Mouse (Mus musculus): Measurements from ENCODE around the gene Cbx7.
"Not testable (repeated sequence)": the region's sequence is repeated elsewhere in the genome, so short reads cannot be mapped to it uniquely, and the experiment has no call there.

Cbx7 gene

DNA sequence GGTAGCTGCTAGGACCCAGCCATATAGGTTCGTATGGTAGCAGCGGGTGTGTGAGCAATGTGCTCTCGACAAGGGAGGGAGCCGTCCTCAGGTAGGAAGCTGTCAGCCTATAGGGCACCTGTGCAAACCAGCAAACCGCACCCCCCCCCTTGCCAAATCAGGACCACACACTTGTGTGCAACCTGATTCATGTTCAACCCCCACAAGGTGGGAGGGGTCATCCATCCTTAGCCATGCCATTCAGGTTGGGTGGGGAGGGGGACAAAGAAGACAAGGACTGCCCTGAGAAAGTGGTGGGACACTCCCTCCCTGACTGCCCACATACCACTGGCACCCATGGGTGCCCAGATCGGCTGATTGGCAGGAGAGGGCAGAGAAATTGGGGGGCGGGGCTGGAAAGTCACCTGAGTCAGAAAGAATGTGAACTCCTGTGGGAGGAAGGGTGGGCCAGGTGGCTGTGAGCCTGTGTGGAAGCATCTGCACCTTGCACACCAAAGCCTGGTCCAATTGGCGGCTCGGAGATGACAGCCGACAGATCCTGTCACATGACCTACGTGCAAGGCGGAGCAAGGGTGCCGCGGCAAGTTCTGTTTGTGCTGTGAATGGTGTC is 53.7 kb downstream of the Cbx7 start:
- DNase-seq: no peak

DNA sequence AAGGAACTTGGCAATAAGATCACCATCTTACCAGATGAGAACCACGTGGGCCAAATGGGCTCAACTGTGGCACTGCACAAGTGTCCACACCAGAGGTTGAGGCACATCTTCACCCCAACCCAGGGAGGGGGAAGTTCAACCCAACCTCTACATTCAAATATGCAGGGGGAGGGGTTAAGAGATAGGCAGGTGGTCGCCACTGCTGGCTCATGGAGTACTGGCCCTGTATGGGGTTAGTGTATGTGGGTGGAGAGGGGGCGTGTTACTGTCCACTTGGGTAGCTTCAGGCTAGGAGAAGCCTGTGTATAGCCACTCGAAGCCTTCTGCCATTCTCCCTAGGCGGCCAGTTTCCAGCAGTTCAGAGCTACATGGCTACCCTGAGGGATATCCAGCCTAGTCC is 54.8 kb downstream of the Cbx7 start:
- DNase-seq: no peak

DNA sequence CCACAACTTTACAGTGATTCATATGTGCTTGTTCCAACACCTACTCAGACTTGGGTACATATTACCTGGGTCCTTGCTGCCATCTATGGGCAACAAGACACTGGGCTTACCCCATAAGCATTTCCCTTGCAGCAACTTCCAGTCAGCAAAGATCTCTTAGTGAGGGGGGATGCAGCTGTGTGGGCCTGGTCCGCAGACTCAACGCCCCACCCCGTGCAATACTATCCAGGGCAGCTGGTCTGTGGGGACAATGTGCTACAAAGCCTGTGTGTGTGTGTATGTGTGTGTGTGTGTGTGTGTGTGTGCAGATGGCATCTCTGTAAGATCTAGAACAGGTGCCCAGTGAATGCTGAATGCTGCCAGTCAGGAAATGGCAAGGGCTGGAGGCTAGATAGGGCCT is 56.6 kb downstream of the Cbx7 start:
- peak; percentile 37 for DNase-seq

DNA sequence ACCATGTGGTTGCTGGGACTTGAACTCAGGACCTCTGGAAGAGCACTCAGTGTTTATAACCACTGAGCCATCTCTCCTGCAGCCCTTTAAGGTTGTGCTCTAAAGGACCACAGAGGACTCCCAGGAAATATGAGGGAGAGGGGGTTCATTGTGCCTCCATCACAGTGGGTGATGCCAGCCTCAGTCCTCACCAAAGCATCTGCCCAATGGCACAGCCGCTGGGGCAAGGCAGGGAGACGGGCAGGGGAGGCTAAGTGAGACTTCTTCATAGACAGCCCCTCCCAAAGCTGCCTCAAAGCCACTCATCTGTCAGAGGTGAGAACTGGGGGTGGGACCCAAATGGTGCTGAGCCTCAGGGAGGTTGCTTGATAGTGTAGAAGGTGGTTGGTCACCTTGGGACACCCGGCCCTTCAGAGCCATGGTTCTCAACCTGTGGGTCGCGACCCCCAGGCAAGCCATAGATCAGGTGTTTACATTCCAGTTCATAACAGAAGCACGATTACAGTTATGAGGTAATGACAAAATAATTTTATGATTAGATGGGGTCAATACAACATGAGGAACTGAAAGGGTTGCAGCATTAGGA is 57.1 kb downstream of the Cbx7 start:
- no peak for DNase-seq

DNA sequence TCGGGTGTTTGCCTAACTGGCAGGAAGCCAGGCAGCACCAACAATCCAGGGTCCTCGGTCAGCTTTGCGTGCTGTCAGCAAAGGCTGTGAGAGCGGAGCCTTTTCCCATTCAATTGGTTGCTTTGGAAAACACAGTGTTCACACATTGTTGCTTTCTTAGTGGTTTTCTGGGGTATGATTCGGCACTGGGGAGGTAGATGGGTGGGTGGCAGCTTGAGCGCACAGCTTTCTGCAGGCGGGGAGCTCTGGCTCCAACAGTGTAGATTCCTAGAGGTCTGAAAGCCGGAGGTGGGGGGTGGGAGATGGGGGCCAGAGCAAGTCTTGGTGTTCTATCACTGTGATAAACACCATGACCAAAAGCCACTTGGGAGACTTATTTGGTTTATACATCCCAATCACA is 59.6 kb downstream of the Cbx7 start:
- DNase-seq: no peak

DNA sequence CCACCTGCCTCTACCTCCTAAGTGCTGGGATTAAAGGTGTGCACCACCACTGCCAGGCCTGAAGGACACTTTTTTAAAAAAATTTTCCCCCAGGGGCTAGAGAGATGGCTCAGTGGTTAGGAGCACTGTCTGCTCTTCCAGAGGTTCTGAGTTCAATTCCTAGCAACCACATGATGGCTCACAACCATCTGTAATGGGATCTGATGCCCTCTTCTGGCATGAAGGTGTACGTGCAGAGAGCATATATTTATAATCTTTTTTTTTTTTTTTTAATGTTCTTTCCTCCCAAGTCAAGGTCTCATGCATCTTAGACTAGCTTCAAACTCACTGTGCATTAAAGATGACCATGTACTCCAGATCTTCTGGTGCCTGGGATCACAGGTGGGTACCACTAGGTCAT is 60.1 kb downstream of the Cbx7 start:
- DNase-seq: not testable (repeated sequence)

DNA sequence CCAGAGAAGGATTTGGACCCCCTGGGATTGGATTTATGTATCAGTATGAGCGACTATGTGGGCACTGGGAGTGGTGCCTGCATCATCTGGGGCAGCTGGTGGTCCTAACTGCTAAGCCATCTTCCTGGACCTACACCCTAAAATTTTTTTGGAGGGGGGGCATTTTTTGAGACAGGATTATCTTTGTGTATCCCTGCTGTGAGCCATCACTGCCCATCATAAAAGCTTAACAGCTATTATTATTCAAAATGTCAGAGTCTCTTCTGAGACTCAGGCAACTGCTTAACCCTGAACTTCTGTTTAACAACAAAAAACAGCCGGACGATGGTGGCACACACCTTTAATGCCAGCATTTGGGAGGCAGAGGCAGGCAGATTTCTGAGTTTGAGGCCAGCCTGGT is 61.9 kb downstream of the Cbx7 start:
- DNase-seq: not testable (repeated sequence)

DNA sequence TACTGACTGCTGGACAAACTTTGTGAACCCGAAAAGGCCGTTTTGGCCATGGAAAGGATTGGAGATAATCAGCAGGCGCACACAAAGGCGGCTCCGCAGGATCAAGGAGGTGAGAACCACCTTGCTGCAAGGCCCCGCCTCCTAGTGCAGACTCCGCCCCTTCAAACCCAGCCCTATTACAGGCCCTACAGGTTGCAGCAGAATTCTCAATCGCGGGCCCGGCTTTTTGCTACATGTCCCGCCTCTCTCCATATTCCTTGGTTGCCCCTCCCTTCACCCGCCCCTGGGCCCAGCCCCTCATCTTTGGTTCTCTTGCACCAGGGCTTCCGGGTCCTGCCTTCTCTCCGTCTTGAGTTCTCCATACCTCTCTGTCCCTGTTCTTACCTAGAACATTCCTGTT is 64.1 kb downstream of the Cbx7 start:
- no peak for DNase-seq

DNA sequence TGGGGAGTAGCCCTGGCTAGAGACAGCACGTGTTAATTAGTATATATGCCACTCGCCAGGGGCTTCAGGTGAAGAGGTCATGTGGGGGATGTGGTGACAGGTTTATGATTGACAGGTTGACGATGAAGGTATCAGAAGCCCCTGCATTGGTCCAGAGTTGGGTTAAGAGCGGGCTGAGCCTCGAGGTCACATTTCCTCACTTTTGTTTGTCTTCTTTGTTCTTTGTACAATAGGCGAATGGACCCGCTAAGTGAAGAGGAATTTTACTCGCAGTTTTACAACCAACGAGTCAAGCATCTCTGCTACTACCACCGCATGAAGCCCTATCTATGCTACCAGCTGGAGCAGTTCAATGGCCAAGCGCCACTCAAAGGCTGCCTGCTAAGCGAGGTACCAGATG is 65.7 kb downstream of the Cbx7 start:
- no peak for DNase-seq

DNA sequence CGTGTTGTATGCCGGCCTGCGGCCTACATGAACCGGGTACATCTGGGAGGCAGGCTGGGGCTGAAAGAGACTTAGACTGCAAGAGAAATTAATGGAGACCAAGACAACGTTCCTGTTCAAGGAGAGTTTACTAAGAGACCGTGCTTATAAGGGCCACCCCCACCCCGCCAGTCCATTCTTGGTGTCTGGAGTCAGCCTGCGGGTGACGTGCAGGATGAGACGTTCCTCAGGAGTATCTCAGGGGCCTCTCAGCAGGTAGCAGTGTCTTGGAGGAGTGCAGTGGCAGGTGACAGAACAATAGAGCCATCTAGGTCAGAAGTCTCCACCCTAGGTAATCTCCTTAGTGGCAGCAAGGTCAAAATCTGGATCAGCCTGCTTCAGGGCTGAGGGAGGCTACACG is 66.2 kb downstream of the Cbx7 start:
- not testable (repeated sequence) for DNase-seq

DNA sequence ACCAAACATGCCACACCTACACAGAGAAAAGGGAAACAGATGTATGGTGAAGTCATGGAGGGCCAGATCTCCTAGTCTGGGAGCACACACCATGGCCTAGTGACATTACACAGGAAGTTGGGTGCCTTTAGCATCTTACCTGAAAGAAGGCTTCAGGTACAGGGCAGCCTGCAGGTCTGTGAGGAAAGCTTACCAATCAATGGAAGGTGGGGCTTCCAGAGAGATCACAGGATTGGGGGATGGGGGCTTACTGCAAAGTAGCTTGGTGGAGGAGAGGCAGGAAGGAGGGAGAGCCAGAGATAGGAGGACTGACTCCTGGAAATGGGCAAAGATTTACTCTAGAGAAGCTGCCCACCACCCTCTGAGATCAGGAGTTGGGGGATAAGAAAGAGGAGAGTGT is 67.0 kb downstream of the Cbx7 start:
- DNase-seq: no peak

DNA sequence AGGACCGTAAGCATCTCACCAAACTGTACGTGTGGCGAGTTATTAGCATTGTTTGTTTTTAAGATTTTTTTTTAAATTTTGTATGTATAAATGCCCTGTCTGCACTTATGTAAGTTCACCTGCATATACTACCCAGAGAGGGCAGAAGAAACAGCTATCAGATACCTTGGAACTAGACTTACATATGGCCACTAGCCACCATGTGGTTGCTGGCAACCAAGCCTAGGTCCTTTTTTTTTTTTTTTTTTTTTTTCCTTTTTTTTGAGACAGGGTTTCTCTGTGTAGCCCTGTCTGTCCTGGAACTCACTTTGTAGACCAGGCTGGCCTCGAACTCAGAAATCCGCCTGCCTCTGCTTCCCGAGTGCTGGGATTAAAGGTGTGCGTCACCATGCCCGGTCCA is 67.8 kb downstream of the Cbx7 start:
- DNase-seq: not testable (repeated sequence)

DNA sequence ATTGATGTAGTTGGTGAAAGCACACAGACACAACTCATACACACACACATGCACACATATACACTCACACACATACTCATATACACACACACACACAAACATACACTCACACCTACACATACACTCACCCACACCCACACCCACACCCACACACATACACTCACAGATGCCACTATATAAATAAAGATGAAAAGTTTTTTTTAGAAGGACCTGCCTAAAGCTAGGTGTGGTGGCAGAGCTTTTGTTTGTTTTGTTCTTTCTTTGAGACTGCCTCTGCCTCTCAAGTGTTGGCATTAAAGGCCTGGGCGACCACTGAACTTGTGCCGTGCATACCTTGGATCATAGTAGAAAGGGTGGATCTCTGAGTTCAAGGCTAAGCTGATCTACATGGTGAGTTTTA is 69.5 kb downstream of the Cbx7 start:
- DNase-seq: no peak

DNA sequence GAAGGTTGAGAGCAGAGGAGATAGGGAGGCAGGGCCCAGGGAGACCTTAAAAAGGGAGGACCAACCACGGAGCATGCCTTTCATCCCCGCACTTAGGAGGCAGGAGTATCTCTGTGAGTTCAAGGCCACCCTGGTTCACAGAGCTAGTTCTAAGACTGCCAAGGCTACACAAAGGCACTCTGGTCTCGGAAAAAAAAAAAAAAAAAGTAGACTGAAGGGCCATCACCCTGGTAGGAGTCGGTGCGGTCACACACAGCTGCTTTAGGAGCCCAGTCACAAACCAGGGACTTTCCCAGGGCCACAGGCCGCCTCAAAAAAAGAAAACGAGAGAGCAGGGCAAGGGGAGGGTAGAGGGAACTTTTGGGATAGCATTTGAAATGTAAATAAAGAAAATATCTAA is 70.2 kb downstream of the Cbx7 start:
- DNase-seq: no peak

DNA sequence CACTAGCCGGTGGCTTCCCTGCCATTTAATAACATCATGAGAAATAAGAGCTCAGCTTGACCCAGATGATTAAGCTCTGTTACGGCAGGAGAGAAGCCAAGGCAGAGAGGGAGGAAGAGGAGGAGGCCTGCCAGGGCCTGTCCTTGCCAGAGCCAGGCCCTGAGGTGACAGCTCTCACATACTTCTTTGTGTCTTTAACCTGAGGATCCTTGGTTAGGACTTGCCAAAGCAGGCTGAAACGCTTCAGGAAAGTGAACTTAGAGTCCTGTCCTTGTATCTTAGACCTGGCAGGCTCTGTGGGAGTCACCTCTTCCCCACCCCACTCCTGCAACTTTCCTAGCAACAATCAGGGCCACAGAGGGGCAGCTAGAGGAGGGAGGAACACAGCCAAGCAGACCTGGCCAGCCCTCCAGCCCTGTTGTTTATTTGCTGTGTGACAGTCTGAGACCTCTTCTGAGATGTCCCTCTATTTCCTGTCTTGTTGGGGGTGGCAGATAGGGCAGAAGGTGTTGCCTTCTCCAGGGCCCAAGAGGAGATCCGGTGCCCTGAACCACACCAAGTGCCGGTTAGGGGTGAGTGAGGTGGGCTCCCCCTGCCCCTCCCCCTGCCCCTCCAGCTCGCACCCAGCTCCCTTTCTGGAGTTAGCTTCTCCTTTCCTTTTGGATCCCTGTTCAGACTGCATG is 71.0 kb downstream of the Cbx7 start:
- DNase-seq: no peak

DNA sequence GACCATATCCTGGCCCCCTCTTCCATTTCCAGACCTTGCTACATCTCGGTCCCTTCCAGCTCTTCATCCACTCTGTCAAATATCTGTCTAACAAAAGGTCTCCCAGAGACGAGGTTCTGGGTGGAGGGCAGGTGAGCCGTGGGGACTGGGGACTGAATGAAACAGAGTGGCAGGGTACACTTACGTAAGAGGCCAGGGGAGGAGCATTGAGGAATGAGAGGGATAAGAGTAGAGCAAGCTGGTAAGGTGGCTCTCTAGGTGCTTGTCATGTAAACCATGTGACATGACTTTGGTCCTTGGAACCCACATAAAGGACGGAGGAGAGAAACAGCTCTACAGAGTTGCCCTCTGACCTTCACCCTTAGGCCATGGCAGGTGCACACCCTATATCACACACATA is 71.9 kb downstream of the Cbx7 start:
- no peak for DNase-seq

DNA sequence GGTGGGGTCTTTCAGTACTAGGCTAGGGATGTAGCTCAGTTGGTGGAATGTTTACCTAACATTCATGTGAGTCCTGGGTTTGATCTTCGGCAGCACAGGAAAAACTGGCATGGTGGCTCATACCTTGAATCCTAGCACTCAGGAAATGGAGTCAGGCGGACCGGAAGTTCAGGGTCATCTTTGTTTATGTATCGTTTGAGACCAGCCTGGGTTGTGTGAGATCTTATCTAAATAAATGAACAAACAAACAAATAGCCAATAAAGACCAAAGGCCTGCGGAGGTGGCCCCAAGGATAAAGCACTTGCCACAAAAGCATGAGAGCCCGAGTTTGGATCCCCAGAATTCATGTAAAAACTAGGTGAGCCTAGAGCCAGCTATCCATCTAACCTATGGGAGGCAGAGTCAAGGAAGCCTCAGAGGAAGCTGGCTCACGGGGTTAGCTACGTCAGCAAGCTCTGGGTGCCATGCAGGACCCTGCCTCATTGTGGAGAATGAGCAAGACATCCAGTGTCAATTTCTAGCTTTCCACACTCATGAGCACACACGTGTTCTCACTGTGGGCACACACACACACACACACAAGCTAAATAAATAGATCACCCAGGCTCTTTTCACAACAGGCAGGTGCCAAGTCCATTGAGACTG is 74.7 kb downstream of the Cbx7 start:
- DNase-seq: no peak

DNA sequence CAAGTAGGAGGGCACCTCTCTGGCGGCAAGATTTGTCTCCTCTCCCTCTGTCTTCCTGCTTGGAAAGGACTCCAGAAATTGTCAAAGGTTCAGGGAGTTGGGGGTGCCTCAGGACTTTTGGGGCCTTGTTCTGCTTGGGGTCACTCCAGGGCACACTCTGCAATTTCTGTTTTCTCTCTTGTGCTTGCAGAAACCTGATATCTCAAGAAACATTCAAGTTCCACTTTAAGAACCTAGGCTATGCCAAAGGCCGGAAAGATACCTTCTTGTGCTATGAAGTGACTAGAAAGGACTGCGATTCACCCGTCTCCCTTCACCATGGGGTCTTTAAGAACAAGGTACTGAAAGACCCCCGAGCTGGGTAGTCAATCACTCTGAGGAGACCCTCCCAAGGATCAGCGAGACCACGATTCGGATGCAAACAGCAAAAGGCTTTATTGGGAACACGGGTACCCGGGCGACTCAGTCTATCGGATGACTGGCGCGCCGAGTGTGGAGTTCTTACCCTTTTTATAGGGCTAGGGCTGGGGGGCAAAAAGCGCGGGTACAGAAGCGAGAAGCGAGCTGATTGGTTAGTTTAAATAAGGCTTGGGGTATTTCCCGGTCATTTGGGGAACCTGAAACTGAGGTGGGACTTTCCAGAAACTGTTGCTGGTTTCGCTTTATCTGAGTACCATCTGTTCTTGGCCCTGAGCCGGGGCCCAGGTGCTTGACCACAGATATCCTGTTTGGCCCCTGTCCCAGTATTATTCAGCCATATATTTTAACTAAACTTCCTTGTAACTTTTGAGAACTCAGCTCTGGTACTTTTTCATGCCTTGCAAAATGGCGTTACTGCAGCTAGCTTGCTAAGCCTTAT is 75.5 kb downstream of the Cbx7 start:
- not testable (repeated sequence) for DNase-seq

DNA sequence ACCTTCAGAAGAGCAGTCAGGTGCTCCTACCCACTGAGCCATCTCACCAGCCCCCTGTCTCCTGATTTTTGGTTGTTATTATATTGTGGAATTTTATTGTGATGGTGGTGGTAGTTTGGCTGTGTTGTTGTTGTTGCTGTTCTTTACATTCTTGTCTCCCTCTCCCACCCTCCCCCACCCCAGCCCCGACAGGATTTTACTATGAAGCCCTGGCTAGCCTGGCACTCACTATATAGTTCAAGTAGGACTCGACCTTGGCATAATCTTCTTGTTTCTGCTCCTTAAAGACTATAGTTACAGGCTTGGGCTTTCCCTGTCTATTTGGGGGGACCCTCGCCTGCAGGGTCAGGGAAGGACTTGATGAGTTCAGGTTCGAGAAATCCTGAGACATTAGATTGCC is 76.6 kb downstream of the Cbx7 start:
- no peak for DNase-seq

DNA sequence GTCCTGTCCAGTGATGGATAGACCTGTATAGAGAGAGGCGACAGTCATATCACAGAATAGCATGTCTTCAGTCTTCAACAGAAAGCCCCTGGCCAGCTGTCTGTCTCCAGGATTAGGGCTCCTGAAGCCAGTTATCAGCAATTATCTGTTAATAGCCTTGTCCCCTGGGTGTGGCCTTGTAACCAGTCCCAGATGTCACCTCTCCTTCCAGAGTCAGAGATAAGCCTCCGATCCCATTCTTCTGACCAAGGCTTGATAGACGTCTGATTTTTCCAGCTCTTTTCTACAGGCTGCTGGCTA is 77.1 kb downstream of the Cbx7 start:
- DNase-seq: no peak

DNA sequence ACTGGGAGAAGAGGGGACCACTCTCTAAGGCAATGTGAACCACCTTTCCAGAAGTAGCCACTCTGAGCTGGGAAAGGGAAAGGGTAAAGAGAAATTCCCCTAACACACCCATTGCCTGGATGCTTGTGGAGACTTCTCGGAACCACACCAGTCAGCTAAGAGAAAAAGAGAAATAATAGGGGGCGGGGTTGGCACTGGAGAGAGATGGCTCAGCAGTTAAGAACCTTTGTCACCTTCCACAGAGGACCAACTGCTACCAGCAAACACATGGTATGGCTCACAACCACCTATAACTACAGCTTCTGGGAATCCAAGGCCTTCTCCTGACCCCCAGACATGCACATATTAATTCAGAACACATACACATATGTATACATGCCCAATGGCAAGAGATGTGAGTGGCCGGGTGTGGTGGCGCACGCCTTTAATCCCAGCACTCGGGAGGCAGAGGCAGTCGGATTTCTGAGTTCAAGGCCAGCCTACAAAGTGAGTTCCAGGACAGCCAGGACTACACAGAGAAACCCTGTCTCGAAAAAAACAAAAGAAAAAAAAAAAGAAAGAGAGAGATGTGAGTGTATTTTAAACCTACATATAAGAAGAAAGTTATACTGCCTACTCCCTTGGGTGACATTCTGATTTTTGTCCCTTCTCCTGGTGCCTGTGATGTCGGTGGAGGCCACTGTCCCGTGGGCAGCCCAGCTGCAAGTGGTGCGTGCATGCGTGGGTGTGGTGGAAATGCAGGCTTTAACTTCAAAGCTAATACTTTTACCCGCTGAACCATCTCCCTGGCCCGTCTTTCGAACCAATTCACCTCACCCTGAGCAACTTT is 77.7 kb downstream of the Cbx7 start:
- DNase-seq: no peak

DNA sequence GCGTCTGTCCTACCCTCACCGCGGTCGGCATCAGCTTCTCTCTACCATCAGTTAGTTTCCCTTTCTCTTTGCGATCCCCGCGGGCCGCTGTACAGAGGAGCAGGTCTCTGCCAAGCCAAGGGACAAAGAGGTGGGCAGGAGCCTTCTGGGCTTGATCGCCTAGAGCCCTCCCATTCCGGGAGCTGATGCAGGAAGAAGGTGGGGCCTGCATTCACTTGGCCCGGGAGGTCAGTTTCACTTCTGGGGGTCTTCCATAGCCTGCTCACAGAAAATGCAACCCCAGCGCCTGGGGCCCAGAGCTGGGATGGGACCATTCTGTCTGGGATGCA is 78.7 kb downstream of the Cbx7 start:
- no peak for DNase-seq
